Mouse (Mus musculus) heart, adult 18-20 months (tissue): ENCODE results near the gene Fam151a. TPM values are rescaled to one million over a fixed set of nuclear protein-coding genes. Genes with fewer than 3 reads are reported as not detected.
"Not testable (repeated sequence)": the region's sequence is repeated elsewhere in the genome, so short reads cannot be mapped to it uniquely, and the experiment has no call there.

Source experiments
- DNase-seq, 2 experiments: peaks; one replicate each; pipeline ENCODE4 v3.0.0; 2021 to 2022; ENCODE audit warnings: mixed read lengths in 1 of 2
- total RNA-seq, 2 experiments: library from RNA; stranded (reverse); gene quantifications; 2 replicates each; pipeline ENCODE4 v1.2.3; 2021

Fam151a gene
- total RNA-seq, 2 experiments from 2014 or later, result 0.27 to 0.51 TPM

DNA sequence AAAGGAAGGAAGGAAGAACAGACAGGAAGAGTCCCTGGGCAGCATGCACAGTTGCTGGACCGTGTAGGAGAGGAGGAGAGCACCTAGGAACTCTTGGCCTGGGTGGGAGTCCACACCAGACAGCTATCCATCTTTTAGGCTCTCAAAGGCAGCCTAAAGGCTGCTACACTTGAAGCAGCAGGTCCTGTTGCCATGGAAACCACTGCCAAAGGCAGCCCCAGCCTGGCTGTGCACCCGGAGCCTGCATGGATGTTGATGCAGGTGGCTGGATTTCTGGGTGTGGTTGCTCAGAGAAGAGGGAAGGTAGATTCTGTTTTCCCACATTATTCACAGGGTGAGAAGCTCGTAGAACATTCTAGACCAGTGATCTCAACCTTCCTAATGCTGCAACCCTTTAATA, 43.3 kb downstream of the Fam151a start:
- DNase-seq, result no peak

DNA sequence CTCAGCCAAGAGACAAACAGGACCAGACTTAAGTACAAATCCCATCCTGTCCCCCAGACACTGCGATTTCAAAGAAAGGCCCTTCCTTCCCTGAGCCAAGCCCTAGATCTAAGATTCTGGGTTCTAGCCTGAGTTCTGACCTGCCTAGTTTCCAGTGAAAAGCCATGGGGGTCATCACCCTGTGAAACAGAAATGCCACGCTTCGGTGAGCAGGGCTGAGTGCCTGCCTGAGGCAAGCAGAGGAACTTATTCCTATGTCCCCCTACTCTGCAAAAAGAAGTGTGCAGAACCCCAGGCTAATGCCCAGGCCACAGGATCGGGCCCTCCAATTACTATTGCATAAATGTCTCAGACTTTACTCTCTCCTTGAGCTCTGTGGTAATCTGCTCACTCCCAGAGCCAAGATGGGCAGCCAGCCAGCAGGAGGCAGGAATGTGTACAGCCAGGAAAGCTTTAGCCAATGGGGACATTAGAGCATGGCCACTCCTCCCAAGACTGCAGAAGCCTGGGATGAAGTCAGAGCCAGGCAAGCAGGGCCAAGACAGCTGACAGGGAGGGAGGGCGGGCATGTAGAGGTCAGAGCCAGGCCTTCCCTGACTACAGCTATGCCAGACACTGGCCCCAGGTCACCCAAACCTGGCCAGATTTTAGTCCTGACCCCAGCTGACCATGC, 44.6 kb downstream of the Fam151a start:
- peak; percentile 96 to 97 for DNase-seq

DNA sequence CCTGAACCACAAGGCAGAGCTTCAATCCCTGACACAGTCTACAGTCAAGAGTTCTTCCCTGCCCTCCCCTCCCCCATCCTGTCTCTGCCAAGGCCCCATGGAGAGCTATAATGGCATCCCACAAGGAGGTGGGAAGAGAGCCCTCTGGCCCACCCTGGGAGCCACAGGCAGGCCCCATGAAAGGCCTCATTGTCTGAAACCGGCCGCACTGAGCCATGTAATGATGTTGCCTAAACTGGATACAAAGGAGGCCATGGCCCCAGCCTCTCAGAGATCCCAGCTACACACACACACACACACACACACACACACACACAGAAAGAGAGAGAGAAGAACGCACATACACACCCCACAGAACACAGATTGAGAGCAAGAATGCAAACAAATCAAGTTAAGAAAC, 46.4 kb downstream of the Fam151a start:
- no peak for DNase-seq

DNA sequence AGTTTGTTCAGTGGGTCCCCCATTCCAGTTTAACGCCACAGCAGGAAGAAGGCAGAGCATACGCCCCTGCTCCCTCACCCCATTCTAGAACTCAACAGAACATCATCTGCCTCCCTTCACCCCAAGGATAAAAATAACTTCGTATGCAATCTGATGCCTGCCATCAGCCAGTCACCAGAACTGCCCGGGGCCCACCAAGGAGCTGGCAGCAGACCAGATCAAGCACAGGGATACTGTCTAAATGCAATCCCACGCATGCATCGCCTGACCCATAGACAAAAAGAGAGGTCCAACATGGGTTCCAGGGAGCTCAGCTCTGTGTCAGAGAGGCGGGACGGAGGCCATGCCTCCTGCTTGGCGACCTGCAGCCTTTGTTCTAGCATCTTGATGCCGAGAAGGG, 49.4 kb downstream of the Fam151a start:
- DNase-seq, result no peak

DNA sequence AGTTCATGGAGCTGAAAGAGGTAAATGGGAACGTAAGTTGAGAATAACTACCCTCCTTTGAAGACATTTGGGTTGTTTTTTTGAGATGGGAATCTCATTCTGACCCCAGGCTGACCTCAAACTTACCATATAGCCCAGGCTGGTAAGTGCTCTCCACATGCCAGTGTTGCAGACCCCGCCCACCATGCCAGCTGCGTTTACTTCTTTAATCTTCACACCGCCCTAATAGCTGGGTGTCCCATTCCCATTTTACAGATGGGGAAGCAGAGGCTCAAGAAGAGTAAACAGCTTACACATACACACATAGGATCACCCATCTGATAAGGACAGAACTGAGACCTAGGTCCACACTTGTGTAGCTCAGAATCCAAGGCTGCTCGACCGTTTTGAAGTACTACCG, 51.1 kb downstream of the Fam151a start:
- DNase-seq, result no peak

DNA sequence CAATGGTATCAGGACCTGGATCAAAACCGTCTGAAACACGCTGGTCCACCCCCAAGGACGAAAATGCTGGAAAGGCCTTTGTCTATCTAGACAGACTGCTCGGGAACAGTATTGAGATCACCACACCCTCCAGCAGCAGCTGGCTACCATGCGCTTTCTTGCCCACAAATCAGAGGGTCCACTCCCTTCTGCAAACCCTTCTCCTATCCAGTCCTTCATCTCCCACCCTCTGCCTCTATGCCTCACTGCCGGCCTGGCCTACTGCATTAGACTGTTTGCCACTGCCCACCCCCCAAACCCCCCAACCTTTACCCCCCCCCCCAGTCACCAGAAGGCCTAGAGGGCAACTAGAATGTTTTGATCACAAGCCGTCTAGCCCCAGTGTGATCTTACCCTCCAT, 51.7 kb downstream of the Fam151a start:
- DNase-seq, result no peak

DNA sequence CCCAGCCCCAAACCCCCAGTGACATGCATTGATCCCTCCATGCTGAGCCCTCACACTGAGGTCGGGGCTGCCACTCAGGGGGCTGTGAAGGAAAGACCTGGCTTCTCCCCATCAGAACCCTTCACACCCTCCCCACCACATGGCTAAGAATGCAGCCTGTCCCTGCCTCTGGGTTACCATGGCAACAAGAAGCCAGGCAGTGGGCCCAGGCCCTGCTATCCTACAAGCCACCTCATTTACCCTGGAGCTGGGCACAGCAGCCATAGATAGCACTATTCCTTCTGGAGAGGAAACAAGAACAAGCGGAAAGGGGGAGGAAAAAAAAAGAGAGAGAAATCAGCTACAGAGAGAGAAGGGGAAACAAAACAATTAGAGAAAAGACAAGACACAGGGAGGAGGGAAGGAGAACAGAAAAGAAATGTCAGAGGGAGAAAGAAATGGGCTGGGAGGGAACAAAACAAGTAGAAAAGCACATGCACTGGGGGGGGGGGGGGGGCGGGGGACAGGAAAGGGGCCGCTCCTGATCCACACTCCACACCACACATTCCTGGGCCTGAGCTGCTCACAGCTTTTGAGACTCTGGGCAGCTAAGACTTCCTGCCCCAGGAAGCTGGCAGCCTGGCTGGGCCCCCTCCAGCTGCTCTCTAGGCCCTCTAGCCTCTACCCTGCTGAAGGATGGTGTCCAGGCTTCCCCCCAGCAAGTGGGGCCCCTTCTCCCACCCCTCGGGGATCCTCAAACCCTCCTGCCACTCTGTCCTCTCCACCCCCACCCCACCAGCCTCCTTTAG, 52.3 kb downstream of the Fam151a start:
- DNase-seq, result peak in 1 of 2 experiments; percentile 45

DNA sequence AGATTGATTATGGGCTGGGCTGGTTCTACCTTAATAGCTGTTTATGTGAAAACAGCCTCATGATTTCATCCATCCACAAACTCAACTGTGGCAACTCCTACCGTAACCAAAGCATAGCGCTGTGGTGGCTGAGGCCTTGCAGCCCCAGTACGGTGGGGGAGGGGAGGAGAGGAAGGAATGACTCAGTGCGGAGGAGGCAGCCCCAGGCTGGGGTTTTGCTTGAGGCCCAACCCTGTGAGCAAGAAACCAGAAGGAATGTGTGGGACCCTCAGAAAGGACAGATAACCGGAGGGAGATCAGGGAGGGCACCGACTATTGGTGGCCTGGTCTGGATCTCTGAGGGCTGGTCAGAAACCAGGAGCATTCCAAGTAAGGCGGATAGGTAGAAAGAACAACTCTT, 54.1 kb downstream of the Fam151a start:
- DNase-seq, result peak in 1 of 2 experiments; percentile 54

DNA sequence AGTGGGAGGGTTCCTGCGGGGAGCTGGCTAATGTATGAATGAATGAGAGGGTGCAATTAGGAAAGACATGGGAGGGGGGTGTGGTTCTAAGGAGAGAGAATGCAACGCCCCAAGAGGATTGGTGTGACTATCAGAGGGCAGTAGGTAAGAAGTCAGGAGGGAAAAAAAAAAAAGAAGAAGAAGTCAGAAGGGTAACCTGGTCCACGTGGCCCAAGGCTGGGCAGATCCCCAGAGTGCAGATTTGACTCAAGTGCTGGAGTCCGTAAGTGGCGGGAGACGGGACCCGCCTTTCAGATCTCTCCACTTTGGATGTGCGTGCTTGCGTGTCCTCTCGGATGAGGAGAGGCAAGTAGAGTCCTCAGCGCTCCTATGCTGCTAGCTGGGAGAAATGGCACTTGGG, 54.9 kb downstream of the Fam151a start:
- no peak for DNase-seq

DNA sequence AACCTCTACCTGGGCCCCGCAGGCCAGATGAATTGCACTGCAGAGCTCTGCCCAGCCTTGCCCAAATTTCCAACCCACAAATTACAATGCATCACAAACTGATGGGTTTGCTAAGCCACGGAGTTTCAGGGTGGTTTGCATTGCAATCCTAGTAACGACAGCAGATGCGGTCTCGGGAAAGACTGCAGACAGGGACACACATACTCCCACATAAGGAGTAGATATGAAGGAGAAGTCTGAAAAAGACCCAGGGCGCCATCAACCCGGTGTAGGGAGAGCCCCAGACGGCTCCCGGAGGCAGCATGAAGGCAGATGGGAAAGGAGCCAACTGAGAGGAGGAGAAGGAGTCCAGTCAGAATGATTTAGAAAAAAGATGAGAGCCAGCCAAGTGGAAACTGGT, 56.0 kb downstream of the Fam151a start:
- DNase-seq, result no peak

DNA sequence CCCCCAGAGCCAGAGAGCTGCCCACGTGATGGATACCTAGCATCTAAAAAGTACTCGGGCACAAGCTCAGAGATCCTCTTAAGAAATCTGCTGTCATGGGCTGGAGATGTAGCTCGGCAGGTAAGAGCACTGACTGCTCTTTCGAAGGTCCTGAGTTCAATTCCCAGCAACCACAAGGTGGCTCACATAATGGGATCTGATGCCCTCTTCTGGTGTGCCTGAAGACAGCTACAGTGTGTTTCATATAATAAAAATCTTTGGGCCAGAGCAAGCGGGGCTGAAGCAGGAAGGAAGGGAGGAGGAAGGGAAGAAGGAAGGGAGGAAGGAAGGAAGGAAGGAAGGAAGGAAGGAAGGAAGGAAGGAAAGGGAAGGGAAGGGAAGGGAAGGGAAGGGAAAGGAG, 56.5 kb downstream of the Fam151a start:
- not testable (repeated sequence) for DNase-seq

DNA sequence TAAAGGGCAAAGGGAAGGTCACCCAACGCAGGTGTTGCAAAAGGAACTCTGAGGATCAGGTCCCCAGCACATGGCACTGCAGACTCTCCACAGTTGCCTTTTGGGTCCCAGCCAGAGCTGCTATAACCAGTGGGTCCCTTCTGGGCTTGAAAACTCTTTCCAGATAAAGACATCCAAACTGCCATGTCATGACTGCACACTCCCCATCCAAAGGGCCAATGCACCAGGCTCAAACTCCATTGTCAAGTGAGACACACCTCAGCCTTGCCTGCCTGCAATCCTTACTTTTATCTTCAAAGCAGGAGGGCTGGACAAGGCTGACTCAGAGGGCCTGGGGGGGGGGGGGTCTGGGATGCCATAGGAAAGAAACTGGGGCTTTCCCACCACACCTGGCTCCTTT, 57.2 kb downstream of the Fam151a start:
- DNase-seq, result no peak

DNA sequence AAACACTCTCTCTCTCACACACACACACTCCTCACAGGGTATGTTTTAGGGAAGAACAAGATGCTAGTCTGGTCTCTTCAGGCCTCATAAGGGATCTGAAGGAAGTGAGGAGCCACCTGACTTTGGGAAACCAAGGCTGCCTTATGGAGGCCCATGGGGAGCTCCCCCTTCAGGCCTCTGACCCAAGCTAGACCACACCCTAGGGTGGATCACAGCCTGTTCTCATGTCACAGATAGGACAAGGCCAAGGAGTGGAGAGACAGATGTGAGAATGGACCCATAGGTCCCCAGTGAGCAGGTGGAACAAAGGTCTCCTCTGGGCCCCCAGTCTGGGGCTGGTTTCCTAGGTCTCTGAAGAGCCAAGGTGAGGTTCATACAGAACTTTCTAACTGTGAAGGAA, 58.6 kb downstream of the Fam151a start:
- no peak for DNase-seq

DNA sequence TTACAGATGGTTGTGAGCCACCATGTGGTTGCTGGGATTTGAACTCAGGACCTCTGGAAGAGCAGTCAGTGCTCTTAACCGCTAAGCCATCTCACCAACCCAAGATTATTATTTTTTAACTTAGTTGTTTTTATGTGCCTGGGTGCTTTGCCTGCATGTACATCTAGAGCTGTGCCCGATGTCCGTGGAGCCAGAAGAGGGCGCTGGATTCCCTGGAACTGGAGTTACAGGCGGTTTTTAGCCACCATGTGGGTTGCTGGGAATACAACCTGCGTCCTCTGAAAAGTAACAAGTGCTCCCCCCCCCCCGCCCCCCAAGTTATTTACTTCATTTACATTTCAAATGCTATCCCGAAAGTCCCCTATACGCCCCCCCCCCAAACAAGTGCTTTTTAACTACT, 60.1 kb downstream of the Fam151a start:
- not testable (repeated sequence) for DNase-seq

DNA sequence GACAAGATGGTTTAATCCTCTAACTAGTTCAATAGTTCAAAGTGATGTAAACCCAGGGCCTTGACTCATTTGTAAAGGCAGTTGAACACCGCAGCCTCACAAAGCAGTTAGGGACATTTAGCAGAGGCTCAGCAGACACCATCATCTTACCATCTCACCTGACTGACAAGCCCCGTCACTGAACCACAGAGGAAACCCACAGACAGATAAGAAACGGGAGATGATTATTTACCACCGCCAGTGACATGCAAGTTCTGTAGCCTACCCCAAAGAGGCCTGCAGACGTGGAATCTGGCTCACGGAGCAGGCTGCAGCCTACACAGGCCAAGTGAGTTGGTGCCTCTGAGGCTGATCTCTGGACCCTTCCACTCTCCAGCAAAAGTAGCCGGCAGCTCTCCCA, 60.6 kb downstream of the Fam151a start:
- no peak for DNase-seq

DNA sequence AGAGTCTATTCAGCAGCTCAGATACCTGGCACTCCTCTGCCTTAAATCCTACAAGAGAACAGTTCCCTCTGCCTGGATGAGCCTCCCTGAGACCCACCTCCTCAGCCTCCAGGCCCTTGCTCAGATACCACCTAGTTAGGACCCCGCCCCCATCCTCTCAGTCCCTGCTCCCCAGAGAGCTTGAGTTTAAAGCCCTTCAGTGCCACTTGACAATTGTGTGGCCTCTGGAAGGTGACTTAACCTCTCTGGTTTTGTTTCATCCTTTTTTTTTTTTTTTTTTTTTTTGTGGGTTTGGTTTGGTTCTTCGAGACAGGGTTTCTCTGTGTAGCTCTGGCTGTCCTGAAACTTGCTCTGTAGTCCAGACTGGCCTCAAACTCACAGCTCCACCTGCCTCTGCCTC, 61.6 kb downstream of the Fam151a start:
- DNase-seq, result no peak

Other genes starting within 250 kb of the Fam151a start
- gene Bsnd, start 241.6 kb upstream of the Fam151a start, total RNA-seq, result not detected
- gene Dhcr24, start 172.9 kb upstream of the Fam151a start, total RNA-seq, result 1 to 10 TPM; 1.5 to 2.5 TPM
- not detected for gene Lexm, start 116.6 kb upstream of the Fam151a start, total RNA-seq
- not detected for gene Ttc22, start 111.5 kb upstream of the Fam151a start, total RNA-seq
- 1 to 10 TPM; 4.8 to 4.9 TPM for gene Pars2, start 82.8 kb upstream of the Fam151a start, total RNA-seq
- gene Ttc4, start 54.9 kb upstream of the Fam151a start, total RNA-seq, result 10 to 100 TPM; 18.9 to 20.2 TPM
- under 1 TPM; 0.07 to 0.49 TPM for gene Mroh7, start 3.0 kb upstream of the Fam151a start, total RNA-seq
- 10 to 100 TPM; 24.2 to 38.0 TPM for gene Acot11, start 71.1 kb downstream of the Fam151a start, total RNA-seq
- gene Ssbp3, start 176.8 kb downstream of the Fam151a start, total RNA-seq, result 10 to 100 TPM; 27.5 to 37.9 TPM